Mouse (Mus musculus): ENCODE data around the gene Cpne6.

The Cpne6 gene

DNA sequence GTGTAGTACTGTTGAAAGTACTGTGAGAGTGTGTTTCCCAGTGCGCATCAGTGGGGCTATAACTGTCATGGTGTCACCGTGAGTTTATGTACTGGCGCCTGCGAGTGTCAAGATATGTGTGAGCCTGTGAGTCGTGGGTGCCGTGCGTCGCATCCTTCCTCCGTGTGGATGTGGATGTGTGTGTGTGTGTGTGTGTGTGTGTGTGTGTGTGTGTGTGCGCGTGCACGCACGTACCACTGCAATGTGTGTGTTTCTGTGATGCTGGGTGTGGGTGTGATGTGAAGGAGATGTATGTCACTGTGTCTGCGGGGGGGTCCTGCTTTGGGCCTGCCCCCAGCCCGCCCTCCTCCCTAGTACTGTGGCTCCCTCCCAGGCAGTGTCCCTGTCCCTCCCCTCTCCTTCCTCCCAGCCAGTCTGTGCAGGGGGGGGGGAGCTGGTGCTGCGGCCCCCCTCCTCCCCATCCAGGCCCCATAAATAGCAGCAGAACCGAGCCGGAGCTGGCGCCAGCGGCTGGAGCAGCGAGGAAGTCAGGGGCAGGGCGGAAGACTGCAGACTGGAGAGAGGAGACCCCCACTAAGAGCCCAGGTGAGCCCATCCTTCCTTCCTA is at the start of gene Cpne6:
TSS of gene Cpne6 (plus strand) at position 321 of the 607 bp plus-strand sequence.
- DNase-seq (ENCODE audit: low spot score in 2 of 2) = no peak

DNA sequence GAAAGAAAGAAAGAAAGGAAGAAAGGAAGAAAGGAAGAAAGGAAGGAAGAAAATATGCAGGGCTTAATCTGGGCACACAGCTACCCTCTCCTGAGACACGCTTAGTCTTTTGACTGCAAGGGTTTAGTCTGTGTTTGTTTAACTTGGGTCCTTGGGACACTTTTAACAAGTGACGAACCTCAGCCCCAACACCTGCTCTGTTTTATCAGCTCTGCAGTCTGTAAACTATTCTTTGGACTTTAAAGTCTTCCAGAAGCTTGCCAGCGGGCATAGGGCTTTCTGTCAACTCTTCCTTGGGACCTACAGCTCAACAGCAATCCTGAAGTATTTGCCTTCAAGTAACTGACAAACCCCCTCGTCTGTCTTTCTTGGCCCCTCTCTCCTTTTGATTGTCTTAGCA is 48.5 kb upstream of the Cpne6 start:
- no peak for DNase-seq (ENCODE audit: low spot score in 2 of 2)

DNA sequence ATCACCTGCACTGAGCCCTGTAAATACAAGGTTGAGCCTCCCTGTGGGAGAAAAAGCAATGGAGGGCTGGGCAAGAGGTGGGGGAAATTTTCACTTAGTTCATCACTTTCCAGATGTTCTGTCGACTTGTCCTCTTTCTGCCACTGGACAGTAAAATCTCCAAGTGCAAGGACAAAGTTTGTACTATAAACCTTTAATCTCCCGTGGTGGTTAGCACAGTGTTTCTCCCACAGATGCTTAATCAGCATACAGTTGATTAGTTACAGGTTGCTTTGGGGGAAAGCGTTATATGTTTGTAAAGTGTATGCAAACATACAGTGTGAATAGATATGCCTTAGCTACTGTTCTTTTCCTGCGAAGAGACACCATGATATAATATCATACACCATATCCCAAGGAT is 43.8 kb upstream of the Cpne6 start:
- no peak for DNase-seq (ENCODE audit: low spot score in 2 of 2)

DNA sequence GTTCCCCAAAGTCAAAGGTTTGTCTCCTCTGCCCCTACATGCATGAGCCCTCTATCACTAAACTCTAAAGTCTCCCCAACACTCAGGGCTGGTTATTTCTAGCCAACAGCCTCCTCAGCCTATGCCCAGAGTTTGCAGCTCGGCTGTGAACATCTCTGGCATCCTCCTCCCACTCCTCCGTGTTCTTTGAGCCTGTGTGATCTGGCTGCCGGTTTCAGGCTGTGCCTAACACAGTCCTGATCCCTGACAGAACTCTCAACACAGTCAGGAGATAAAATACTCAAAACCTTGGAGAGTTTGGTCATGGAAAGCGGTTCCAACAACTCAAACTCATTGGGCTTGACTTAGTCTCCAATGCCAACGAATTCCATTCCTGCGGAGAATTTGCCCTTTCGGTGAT is 43.1 kb upstream of the Cpne6 start:
- DNase-seq (ENCODE audit: low spot score in 2 of 2) = no peak

DNA sequence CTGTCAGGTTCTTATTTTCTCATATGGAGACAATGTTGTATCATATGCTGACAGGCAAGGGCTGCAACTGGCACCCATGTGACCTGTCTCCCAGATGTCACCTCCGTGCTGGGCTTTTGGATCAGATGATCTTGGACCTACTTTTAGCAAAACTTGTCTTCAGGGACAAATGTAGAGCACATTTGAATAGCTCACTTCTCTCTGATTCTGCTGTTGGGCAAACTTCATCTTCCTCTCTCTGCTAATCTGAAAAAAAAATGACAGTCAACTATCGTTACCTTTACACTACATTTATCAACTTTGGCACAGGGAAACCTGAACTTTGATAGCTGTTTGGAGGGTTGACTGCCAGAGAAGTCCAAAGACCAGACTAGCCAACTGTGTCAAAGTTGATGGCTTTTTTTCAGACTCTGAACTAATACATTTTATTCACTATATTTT is 41.9 kb upstream of the Cpne6 start:
- no peak for DNase-seq (ENCODE audit: low spot score in 2 of 2)

DNA sequence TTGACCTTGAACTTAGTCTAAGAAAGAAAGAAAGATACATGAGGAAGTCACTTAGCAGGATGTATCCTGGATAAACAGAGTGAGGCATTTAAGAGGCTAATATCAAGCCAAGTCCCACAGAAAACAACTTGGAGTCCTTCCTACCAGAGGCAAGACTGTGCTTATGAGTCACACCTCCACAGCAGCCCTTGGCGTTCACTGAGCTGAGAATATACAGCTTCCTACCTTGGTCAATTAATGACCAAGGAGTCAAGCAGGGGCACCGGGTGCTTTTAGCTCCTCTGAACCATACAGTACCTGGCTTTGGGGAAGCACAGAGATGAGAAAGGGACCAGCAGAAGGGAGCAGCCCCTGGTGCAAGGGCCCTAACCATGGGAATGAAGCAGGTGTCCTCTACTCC is 41.2 kb upstream of the Cpne6 start:
- DNase-seq (ENCODE audit: low spot score in 2 of 2) = no peak

DNA sequence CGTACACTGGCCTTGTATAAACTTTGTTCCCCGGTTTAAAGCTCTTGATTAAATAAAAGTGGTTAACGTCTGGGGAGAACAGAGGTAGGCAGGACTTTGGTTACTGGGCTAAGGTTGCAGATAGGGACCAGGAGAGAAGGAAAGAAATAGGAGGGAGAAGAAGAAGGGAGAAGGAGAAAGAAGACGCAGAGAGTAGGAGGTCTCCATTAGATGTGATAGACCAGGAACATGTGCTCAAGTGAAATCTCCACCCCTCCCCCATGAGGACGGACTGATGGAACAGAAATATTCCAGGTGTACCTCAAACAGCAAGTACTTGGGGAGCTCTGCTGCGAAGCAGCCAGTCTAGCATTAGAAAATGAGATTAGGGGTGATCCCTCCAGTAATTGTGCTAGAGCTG is 40.4 kb upstream of the Cpne6 start:
- no peak for DNase-seq (ENCODE audit: low spot score in 2 of 2)

DNA sequence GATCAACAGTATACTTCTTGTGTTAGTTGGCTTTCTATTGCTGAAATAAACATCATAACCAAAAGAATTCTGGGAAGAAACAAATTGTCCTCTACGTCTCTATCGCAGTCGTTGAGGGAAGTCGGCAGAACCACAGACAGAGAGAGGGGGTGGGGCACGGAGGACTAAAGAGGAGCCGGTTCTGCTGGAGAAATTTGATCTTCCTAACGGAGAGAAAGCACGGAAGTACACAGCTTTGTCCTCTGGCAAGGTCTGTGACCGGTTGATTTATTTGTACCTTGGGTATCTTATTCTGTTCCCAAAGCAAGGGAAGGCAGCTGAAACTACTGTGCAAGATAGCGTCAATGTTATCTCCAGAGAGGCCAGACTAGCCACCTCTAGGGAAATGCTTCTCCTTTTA is 39.4 kb upstream of the Cpne6 start:
- DNase-seq (ENCODE audit: low spot score in 2 of 2) = no peak

DNA sequence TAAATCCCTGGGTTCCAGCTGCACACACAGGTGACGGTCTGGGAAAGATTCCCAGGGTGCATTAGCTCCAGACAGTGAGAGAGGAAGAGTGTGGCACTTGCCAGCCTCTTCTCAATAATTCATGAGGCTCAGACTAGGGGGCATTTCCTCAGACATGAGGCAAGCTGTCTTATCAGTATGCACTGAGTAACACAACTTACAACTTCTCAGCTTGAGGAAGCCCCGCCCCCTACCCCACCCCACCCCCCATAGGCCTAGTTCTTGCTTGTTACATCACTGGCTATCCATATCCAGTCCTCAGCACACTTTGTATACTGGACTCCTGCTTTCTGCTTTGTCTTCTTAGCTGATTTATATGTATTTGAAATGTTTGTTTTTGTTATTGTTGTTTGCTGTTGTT is 34.6 kb upstream of the Cpne6 start:
- no peak for DNase-seq (ENCODE audit: low spot score in 2 of 2)

DNA sequence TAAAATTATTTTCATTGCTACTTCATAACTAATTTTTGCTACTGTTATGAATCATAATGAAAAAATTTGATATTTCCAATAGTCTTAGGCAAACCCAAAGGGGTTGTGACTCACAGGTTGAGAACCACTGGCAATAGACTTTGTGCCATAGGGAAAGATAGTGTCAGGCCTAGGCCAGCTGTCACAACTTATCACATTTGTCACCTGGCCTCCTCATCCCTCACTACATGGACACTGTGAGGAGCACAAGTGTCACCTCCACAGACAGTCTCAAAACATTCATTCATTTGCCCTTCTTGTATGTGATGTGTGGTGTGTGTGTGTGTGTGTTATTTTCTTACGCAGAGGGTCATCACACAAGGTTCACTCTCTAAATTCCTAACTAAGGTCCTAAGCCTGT is 32.8 kb upstream of the Cpne6 start:
- no peak for DNase-seq (ENCODE audit: low spot score in 2 of 2)

DNA sequence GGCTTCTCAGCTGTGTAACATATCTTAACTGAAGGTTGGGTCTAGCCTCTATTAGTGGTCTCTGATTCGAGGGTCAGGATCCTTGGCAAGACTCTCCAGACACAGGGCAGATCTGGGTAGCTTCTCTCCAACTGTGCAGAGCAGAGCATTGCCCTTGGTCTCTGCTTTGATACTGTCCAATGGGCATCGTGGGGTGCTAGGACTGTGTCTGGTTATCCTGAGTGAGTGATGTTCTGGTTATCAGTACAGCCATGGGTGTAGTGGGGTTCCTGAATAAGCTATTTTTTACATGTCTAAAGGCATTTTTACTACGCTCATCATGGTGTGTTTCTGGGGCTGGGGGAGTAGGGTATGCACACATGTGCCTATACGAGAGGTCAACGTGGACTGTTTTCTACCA is 32.4 kb upstream of the Cpne6 start:
- no peak for DNase-seq (ENCODE audit: low spot score in 2 of 2)

DNA sequence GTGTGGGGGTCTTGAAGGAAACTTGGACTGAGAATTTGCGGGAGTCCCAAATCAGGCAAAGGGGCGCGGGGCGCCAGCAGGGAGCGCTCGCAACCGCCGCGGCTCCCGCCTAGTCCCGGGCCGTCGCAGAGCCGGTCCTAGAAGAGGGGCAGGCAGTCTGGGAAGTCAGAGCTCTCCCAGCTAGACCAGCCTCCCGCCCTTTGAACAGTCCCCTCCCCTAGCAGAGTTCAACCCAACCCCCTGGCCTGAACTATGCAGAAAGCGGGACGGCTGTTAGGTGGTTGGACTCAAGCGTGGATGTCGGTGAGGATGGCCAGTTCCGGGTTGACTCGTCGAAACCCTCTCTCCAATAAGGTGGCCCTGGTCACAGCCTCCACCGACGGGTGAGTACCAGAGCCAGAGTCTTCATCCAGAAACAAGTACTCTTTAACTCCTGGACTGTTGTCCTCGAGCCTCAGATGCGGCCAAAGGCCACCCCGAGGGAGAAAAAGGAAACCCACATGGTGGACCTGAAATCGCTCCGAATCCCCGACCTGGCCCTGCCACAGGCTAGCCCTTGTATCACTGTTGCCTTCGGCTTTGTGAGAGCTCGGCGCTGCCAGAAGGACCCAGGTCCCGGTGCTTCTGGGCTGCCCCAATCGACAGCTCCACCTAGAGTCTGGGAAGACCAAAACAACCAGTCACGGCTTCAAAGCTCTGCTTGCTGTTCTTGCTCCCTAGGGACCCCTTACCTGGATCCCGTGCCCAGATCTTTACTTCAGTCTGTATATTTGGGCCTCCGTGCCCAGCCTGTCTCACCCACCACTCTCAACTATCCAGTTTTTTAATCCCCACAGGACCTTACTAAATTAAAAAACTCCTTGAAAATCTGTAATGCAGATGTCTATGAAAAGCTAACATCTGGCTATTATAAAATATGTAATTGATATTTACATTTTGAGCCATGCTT is 31.3 kb upstream of the Cpne6 start, which contains the start of gene Dhrs4:
TSS of gene Dhrs4 (plus strand) at position 108 of the 949 bp plus-strand sequence.
- DNase-seq (ENCODE audit: low spot score in 2 of 2) = peak; percentile 63 to 77

DNA sequence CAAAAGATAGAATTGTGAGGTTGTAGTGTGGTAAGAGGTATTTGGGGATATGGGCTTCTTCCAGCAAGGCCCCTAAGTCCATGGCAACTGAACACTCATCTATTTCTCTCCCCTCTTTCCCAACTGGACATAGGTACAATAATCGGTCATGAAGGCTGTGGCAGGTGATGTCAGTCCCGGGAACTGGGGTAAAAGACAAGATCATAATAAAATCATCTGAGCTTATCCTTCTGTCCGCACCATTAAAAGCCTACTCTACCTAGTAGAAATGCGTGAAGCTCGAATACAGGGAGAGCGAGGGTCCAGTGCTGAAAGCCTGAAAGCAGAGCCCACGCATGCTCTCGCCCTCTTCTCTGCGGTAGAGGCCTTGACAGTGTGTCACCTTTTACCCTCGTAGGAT is 30.6 kb upstream of the Cpne6 start:
- no peak for DNase-seq (ENCODE audit: low spot score in 2 of 2)

DNA sequence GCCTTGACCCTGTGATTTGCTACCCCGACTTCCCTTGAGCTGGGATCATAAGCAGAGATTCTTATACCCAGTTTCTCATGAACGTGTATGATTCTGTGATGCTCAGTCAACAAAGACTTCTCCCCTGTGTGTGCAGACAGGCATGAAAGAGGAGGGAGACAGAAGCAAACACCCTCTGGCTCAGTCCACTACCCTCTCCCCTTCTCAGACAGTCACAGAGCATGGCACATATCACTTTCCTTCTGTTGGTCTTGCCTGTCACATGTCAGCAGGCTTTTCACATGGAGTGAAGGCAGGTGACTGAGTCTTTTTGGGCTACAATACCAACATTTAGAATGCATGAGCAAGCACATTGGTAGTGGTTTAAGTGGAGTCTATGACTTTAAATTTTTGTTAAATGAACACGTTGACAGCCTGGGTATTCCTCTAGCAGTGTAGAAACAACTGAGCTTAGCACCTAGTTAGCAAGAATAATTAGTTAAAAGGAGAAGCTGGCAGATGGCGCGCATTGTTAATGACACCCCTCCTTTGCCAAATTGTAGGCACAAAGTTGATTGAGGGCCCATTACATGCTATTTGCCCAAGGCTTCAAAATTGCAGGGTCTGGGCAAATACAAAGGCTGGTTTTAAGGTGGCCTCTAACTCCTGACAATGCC is 25.7 kb upstream of the Cpne6 start:
- DNase-seq (ENCODE audit: low spot score in 2 of 2) = no peak

DNA sequence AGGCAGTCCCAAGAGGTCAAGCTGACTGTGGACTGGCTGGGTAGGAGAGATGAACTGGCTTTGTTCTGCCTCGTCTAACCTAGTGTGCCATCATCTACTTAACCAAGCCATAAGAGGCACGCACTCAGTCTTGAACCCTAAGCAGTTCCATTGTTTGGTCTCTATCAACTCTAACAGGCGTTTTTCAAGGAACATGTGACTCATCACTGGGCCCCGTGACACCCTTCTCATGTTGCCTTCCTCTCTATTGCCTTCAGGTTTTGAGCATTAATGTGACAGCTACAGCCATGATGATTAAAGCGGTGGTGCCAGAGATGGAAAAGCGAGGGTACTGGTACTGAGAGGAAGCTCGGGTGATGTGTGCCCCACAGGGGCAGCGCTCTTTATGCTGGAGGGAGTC is 23.4 kb upstream of the Cpne6 start:
- no peak for DNase-seq (ENCODE audit: low spot score in 2 of 2)

DNA sequence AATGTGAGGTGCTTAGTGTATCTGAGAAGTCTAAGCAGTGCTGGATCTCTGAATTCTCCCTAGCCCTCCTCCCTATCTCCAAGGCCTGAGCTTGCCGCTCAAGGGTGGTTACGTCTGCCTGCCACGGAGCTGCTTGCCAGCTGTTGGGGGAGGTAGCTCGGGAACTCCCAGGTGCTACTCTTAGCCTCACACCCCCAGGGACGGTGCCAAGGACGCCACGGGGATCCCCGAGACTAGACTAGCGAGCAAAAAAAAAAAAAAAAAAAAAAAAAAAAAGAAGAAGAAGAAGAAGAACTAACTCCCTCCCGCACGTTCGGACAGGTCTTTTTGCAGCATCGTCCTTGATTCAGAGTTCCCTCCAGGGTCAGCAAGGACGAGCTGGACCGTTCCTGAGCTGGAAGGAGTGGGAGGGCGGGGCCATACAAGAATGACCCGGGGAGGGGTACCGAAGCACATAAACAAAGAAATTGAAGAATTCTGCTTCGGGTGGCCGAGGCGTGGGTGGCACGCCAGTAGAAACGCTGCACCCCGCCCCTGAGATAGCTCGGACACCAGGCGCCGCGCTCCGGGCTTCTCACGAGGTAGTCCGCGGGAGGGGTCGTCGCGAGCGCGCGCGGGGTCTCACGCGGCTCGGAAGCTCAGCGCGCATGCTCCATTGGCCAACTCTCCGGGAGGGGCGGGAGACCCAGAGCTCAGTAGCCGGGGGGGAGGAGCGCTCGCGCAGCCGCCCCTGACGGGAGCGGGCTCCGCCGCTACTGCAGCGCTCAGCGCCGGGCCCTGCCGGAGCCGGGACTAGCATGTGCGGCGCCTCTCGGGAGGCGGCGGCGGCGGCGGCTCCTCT is 19.7 kb upstream of the Cpne6 start, which contains the start of gene Carmil3:
TSS of gene Carmil3 (plus strand) at position 291 of the 841 bp plus-strand sequence.
- DNase-seq (ENCODE audit: low spot score in 2 of 2) = peak in 1 of 2 experiments; percentile 24

DNA sequence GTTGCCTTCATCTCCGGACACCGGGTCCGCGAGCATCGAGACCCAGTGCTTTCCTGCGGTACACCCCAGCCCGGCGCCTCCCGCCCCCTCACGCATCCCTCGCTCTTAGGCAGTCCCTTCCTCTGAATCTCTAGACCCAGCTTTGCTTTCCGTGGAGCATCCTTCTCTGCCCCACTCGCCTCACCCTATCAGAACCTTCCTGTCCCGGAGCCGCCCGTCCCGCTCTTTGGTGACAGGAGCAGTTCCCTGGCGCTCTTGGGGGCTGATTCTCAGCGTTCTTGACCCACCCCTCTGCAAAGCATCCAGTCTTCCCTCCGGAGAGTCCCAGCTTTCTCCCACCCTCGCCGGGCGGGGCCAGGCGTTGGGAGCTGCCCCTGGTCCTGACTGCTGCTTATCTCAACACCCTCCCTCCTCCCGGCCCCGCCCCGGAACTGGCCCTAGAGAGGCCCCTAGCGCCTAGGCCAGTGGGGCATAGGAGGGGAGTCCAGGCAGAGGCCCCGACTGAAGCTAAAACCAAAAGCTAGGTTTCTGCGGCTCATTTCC is 18.9 kb upstream of the Cpne6 start:
- peak; percentile 35 to 51 for DNase-seq (ENCODE audit: low spot score in 2 of 2)

DNA sequence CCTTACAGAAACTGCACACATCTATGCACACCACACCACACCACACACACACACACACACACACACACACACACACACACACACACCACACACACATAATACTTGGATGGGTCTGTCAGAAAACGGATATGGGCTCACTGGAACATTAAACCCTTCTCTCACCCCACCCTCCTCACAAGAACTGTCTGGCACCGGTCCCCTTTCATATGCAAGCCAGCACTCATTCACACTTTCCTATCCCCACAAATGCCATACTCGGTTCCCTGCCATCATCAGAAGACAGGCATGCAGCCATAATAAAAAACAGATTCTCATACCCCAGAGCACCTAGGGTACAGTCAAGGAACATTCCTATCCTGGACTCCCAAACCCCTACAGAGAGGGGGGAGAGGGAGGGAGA is 18.1 kb upstream of the Cpne6 start:
- DNase-seq (ENCODE audit: low spot score in 2 of 2) = no peak

DNA sequence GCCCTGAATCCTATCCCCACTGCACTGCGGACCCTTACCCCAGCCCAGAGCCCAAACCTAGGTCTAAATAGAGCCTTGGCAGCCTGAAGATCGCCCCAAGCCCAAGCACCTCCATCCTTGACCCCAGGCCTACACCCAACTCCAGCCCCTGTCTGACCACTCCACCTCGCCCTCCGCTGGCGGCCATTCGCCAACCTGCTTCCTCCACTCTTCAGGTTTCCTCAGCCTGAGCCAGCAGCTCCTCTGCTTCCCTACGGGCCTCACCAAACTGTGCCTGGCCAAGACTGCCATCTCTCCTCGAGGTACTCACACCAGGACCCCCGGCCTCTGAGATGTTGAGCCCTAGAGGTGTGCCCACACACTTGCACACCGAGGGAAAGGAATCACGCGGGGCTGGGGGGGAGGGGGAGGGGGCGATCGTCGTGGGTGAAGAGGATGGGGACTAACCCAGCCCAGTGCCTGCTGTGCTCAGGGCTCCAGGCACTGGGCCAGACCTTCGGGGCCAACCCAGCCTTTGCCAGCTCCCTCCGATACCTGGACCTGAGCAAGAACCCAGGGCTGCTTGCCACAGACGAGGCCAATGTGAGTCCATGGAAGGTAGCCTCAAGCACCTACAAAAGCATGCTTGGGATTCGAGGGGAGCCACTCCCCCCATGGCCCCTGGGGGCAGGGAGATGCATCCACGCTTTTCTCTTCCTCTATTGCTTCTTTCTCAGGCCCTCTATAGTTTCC is 14.6 kb upstream of the Cpne6 start:
- DNase-seq (ENCODE audit: low spot score in 2 of 2) = no peak

DNA sequence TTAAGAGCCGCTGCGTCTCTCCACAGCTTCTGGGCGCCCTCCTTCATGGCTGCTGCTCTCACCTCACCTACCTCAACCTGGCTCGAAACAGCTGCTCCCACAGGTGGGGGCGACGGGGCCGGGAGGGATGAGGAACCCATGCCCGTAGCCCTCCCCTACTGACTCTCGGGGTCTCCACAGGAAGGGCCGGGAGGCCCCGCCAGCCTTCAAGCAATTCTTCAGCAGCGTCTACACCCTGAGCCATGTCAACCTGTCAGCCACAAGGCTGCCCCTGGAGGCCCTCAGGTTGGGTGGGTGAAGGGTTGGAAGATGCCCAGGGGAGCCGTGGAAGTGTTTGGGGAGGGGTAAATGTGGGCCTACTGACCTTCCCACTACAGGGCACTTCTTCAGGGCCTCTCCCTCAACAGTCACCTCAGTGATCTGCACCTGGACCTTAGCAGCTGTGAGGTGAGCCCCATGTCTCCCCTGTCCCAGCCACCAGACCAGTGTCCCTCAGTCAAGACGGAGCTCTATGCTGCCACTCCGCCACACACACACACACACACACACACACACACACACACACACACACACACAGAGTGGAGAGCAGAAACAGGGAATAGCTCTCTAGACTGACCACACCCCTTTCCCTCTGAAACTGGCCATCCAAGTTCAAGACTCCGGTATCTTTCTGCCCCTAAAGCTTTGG is 13.3 kb upstream of the Cpne6 start:
- DNase-seq (ENCODE audit: low spot score in 2 of 2) = no peak

Measured in spleen, postnatal 14 days (tissue).